Mouse (Mus musculus) embryonic stem cell, embryonic (primary cell): ENCODE data around the gene Patj.
"Not testable (repeated sequence)": the region's sequence is repeated elsewhere in the genome, so short reads cannot be mapped to it uniquely, and the experiment has no call there.

Experiments used
- CTCF ChIA-PET, 4 experiments: fragments of 300-600 bp in 2 of 4; fragments of 350-600 bp in 2 of 4; sonication (Branson Sonifier 250); formaldehyde crosslinking; loops; one replicate each; lab custom pipeline; 2022; ENCODE audit warnings: inconsistent platforms in 2 of 4; lab: Charles Lee
- POLR2A ChIA-PET, 4 experiments: fragments of 300-600 bp in 2 of 4; fragments of 350-600 bp in 2 of 4; sonication (Branson Sonifier 250); formaldehyde crosslinking; loops; one replicate each; lab custom pipeline; 2022; ENCODE audit warnings: antibody characterized with exemption in 4 of 4, inconsistent platforms in 1 of 4; lab: Charles Lee

Gene Patj

GRCm38 (mm10) chr4:98598546-98598971, 203.0 kb downstream of the Patj start:
- POLR2A ChIA-PET = interaction anchor here in 1 of 4 experiments (0.6 kb wide), 1 partner anchor 17 kb away, joined by 6 read pairs; no protein-coding TSS in a partner anchor
- CTCF ChIA-PET = no interaction called here

GRCm38 (mm10) chr4:98599358-98599757, 203.8 kb downstream of the Patj start:
- POLR2A ChIA-PET = no interaction called here
- CTCF ChIA-PET = interaction anchor here in 1 of 4 experiments (0.7 kb wide), 1 partner anchor 1708 kb away, joined by 4 read pairs; no protein-coding TSS in a partner anchor

- ChIA-PET POLR2A (interaction anchor here in 1 of 4 experiments (0.8 kb wide), 1 partner anchor 11 kb away, joined by 3 read pairs; no protein-coding TSS in a partner anchor), CTCF (no interaction called here)
Observed at GRCm38 (mm10) chr4:98603131-98603530, 207.5 kb downstream of the Patj start.

- POLR2A ChIA-PET = interaction anchor here in 1 of 4 experiments (1.0 kb wide), 1 partner anchor 9 kb away, joined by 3 read pairs; no protein-coding TSS in a partner anchor
Observed at GRCm38 (mm10) chr4:98610501-98610900, 214.9 kb downstream of the Patj start.

GRCm38 (mm10) chr4:98614395-98614794, 218.8 kb downstream of the Patj start:
- ChIA-PET POLR2A (interaction anchor here in 2 of 4 experiments (0.6 to 0.7 kb wide), 2 partner anchors 11 to 222 kb away, joined by 3 read pairs; no protein-coding TSS in a partner anchor), CTCF (interaction anchor here in 3 of 4 experiments (0.6 to 0.7 kb wide), 3 partner anchors 200 to 749 kb away, joined by 3 to 4 read pairs (median 3); no protein-coding TSS in a partner anchor)

More at GRCm38 (mm10) chr4:98610501-98610900, 214.9 kb downstream of the Patj start:
- CTCF ChIA-PET = interaction anchor here in 1 of 4 experiments (1.1 kb wide), 1 partner anchor 65 kb away, joined by 3 read pairs; no protein-coding TSS in a partner anchor

- POLR2A ChIA-PET = interaction anchor here in 1 of 4 experiments (1.1 kb wide), 1 partner anchor 9 kb away, joined by 3 read pairs; no protein-coding TSS in a partner anchor
- CTCF ChIA-PET = no interaction called here
Observed at GRCm38 (mm10) chr4:98619199-98619598, 223.6 kb downstream of the Patj start.

GRCm38 (mm10) chr4:98620986-98621784, 225.6 kb downstream of the Patj start:
- ChIA-PET POLR2A (interaction anchor here in 1 of 4 experiments (0.7 kb wide), 1 partner anchor 9 kb away, joined by 3 read pairs; no protein-coding TSS in a partner anchor), CTCF (interaction anchor here in 1 of 4 experiments (0.5 kb wide), 1 partner anchor 289 kb away, joined by 3 read pairs; no protein-coding TSS in a partner anchor)

- ChIA-PET POLR2A (no interaction called here), CTCF (no interaction called here)
Observed at GRCm38 (mm10) chr4:98622180-98622579, 226.6 kb downstream of the Patj start.

GRCm38 (mm10) chr4:98622996-98623673, 227.6 kb downstream of the Patj start:
- ChIA-PET POLR2A (no interaction called here), CTCF (no interaction called here)

GRCm38 (mm10) chr4:98628286-98628685, 232.7 kb downstream of the Patj start:
- CTCF ChIA-PET = no interaction called here
- POLR2A ChIA-PET = no interaction called here

- CTCF ChIA-PET = not testable (repeated sequence)
- POLR2A ChIA-PET = interaction anchor here in 1 of 4 experiments (0.8 kb wide), 1 partner anchor 9 kb away, joined by 3 read pairs; no protein-coding TSS in a partner anchor
Observed at GRCm38 (mm10) chr4:98629217-98629616, 233.6 kb downstream of the Patj start.

- ChIA-PET POLR2A (no interaction called here), CTCF (no interaction called here)
Observed at GRCm38 (mm10) chr4:98635140-98635837, 239.7 kb downstream of the Patj start.

- ChIA-PET CTCF (interaction anchor here in 1 of 4 experiments (0.6 kb wide), 1 partner anchor 42 kb away, joined by 4 read pairs; no protein-coding TSS in a partner anchor), POLR2A (interaction anchor here in 2 of 4 experiments (0.6 to 1.3 kb wide), 2 partner anchors 9 to 284 kb away, joined by 3 to 5 read pairs; no protein-coding TSS in a partner anchor)
Observed at GRCm38 (mm10) chr4:98638731-98639130, 243.1 kb downstream of the Patj start.

- POLR2A ChIA-PET = no interaction called here
- CTCF ChIA-PET = no interaction called here
Observed at GRCm38 (mm10) chr4:98653650-98654049, 258.1 kb downstream of the Patj start.

GRCm38 (mm10) chr4:98654419-98654821, 258.8 kb downstream of the Patj start:
- CTCF ChIA-PET = interaction anchor here in 1 of 4 experiments (0.8 kb wide), 1 partner anchor 48 kb away, joined by 3 read pairs; no protein-coding TSS in a partner anchor
- POLR2A ChIA-PET = no interaction called here

- ChIA-PET CTCF (interaction anchor here in 1 of 4 experiments (2.1 kb wide), 1 partner anchor 46 kb away, joined by 6 read pairs; no protein-coding TSS in a partner anchor), POLR2A (interaction anchor here in 2 of 4 experiments (0.7 kb wide), 2 partner anchors 22 to 475 kb away, joined by 3 to 4 read pairs; no protein-coding TSS in a partner anchor)
Observed at GRCm38 (mm10) chr4:98656759-98657158, 261.2 kb downstream of the Patj start.

- CTCF ChIA-PET = no interaction called here
- POLR2A ChIA-PET = no interaction called here
Observed at GRCm38 (mm10) chr4:98659032-98659431, 263.4 kb downstream of the Patj start.

- CTCF ChIA-PET = no interaction called here
- POLR2A ChIA-PET = interaction anchor here in 1 of 4 experiments (0.9 kb wide), 1 partner anchor 188 kb away, joined by 7 read pairs; no protein-coding TSS in a partner anchor
Observed at GRCm38 (mm10) chr4:98660534-98660933, 264.9 kb downstream of the Patj start.
